Mouse (Mus musculus): ENCODE data around the gene Rpl28. TPM values are rescaled to one million over a fixed set of nuclear protein-coding genes. Genes with fewer than 3 reads are reported as not detected.
A peak's percentile ranks its signal among the peaks of the same experiment; 100 is the strongest.
"Not testable (repeated sequence)": the region's sequence is repeated elsewhere in the genome, so short reads cannot be mapped to it uniquely, and the experiment has no call there.

Gene Rpl28
- polyA plus RNA-seq, 1 experiment from 2014 or later = 345 TPM

GRCm38 (mm10) chr7:4782130-4782529, 10.5 kb upstream of the Rpl28 start:
- no peak overlapping the region for H3K4me2 ChIP-seq (ENCODE audit: low read depth, low read length)
- H3K9me3 ChIP-seq (ENCODE audit: control insufficient read depth, low read length) = no peaks in the 10 kb centered on the region
- no peak overlapping the region for H3K4me3 ChIP-seq (ENCODE audit: low read length)
- H3K36me3 ChIP-seq (ENCODE audit: control insufficient read depth, insufficient read depth, low read length) = peaks cover 5% of the 10 kb centered on the region; the same call in 1 of the 2 replicates
- H3K9ac ChIP-seq (ENCODE audit: low read depth, low read length) = no peak overlapping the region
- ATAC-seq = no peak
- 41% methylated on average over 3 of the region's 3 CpGs for WGBS
- no peak overlapping the region for H3K27ac ChIP-seq (ENCODE audit: low read length)
- H3K4me1 ChIP-seq (ENCODE audit: control insufficient read depth, insufficient read depth, low read length) = peaks cover 7% of the 10 kb centered on the region
- peaks cover 21% of the 10 kb centered on the region for H3K27me3 ChIP-seq (replicated peaks; ENCODE audit: control insufficient read depth, insufficient read depth, low read length)

- WGBS = 65% methylated on average over 2 of the region's 2 CpGs
- Histone ChIP-seq H3K4me1 (ENCODE audit: control insufficient read depth, insufficient read depth, low read length) (0 out of 2 replicates have a peak, but pooled peaks cover 3% of the 10 kb centered on the region), H3K9me3 (ENCODE audit: control insufficient read depth, low read length) (no peaks in the 10 kb centered on the region), H3K27me3 (replicated peaks; ENCODE audit: control insufficient read depth, insufficient read depth, low read length) (peaks cover 14% of the 10 kb centered on the region), H3K4me3 (ENCODE audit: low read length) (no peak within 1 kb of the TSS), H3K27ac (ENCODE audit: low read length) (no peak within 1 kb of the TSS), H3K4me2 (ENCODE audit: low read depth, low read length) (no peak within 1 kb of the TSS), H3K36me3 (ENCODE audit: control insufficient read depth, insufficient read depth, low read length) (peaks cover 5% of the 10 kb centered on the region; the same call in 1 of the 2 replicates), H3K9ac (ENCODE audit: low read depth, low read length) (no peak within 1 kb of the TSS)
- no peak for ATAC-seq
These were observed 9.9 kb upstream of the Rpl28 start, which contains the start of the genes Il11 and Tmem190 for GRCm38 (mm10) chr7:4782759-4783158. TSS of gene Il11 (minus strand) at chr7:4782859. TSS of gene Tmem190 (plus strand) at chr7:4782937.

- Histone ChIP-seq H3K4me2 (ENCODE audit: low read depth, low read length) (no peak overlapping the region), H3K4me3 (ENCODE audit: low read length) (no peak overlapping the region), H3K9me3 (ENCODE audit: control insufficient read depth, low read length) (no peaks in the 10 kb centered on the region), H3K27me3 (replicated peaks; ENCODE audit: control insufficient read depth, insufficient read depth, low read length) (peaks cover 4% of the 10 kb centered on the region), H3K27ac (ENCODE audit: low read length) (no peak overlapping the region), H3K36me3 (ENCODE audit: control insufficient read depth, insufficient read depth, low read length) (peaks cover 5% of the 10 kb centered on the region; the same call in 1 of the 2 replicates), H3K9ac (ENCODE audit: low read depth, low read length) (no peak overlapping the region), H3K4me1 (ENCODE audit: control insufficient read depth, insufficient read depth, low read length) (0 out of 2 replicates have a peak, but pooled peaks cover 8% of the 10 kb centered on the region)
- 84% methylated on average over 14 of the region's 14 CpGs for WGBS
- ATAC-seq = no peak
These were observed 8.9 kb upstream of the Rpl28 start for GRCm38 (mm10) chr7:4783667-4784268.

- Histone ChIP-seq H3K4me2 (ENCODE audit: low read depth, low read length) (peak overlapping the region; percentile 91), H3K9ac (ENCODE audit: low read depth, low read length) (peak overlapping the region; percentile 88), H3K27me3 (replicated peaks; ENCODE audit: control insufficient read depth, insufficient read depth, low read length) (no peaks in the 10 kb centered on the region), H3K36me3 (ENCODE audit: control insufficient read depth, insufficient read depth, low read length) (peaks cover 7% of the 10 kb centered on the region; the same call in 1 of the 2 replicates), H3K27ac (ENCODE audit: low read length) (peak overlapping the region; percentile 89), H3K9me3 (ENCODE audit: control insufficient read depth, low read length) (no peaks in the 10 kb centered on the region), H3K4me1 (ENCODE audit: control insufficient read depth, insufficient read depth, low read length) (peaks cover 13% of the 10 kb centered on the region), H3K4me3 (ENCODE audit: low read length) (peak overlapping the region; percentile 74)
- peak; percentile 66 for ATAC-seq
- WGBS = 2% methylated on average over 63 of the region's 64 CpGs
These were observed 3.9 kb upstream of the Rpl28 start for GRCm38 (mm10) chr7:4788499-4789435.

GRCm38 (mm10) chr7:4789436-4789935, 3.2 kb upstream of the Rpl28 start, which contains the start of gene Tmem238:
TSS of gene Tmem238 (minus strand) at chr7:4789656.
- peak; percentile 76 for ATAC-seq
- H3K4me2 ChIP-seq (ENCODE audit: low read depth, low read length) = peak within 1 kb of the TSS; percentile 91
- WGBS = 7% methylated on average over 39 of the region's 40 CpGs
- peak within 1 kb of the TSS; percentile 89 for H3K27ac ChIP-seq (ENCODE audit: low read length)
- H3K4me1 ChIP-seq (ENCODE audit: control insufficient read depth, insufficient read depth, low read length) = peaks cover 20% of the 10 kb centered on the region
- peak within 1 kb of the TSS; percentile 74 for H3K4me3 ChIP-seq (ENCODE audit: low read length)
- H3K36me3 ChIP-seq (ENCODE audit: control insufficient read depth, insufficient read depth, low read length) = peaks cover 10% of the 10 kb centered on the region; the same call in 1 of the 2 replicates
- no peaks in the 10 kb centered on the region for H3K9me3 ChIP-seq (ENCODE audit: control insufficient read depth, low read length)
- no peaks in the 10 kb centered on the region for H3K27me3 ChIP-seq (replicated peaks; ENCODE audit: control insufficient read depth, insufficient read depth, low read length)
- H3K9ac ChIP-seq (ENCODE audit: low read depth, low read length) = peak within 1 kb of the TSS; percentile 88

- Histone ChIP-seq H3K4me2 (ENCODE audit: low read depth, low read length) (peak overlapping the region; percentile 92), H3K27ac (ENCODE audit: low read length) (peak overlapping the region; percentile 95), H3K36me3 (ENCODE audit: control insufficient read depth, insufficient read depth, low read length) (peaks cover 19% of the 10 kb centered on the region), H3K4me3 (ENCODE audit: low read length) (peak overlapping the region; percentile 87), H3K9ac (ENCODE audit: low read depth, low read length) (peak overlapping the region; percentile 97), H3K4me1 (ENCODE audit: control insufficient read depth, insufficient read depth, low read length) (peaks cover 27% of the 10 kb centered on the region)
- ATAC-seq = peak; percentile 7; the same call in 1 of the 2 replicates
- H3K27me3 ChIP-seq (replicated peaks; ENCODE audit: control insufficient read depth, insufficient read depth, low read length); H3K9me3 ChIP-seq (ENCODE audit: control insufficient read depth, low read length): not testable (repeated sequence)
- WGBS = under 1% methylated on average over 31 of the region's 31 CpGs
These were observed 574 bp downstream of the Rpl28 start for GRCm38 (mm10) chr7:4793248-4793647.

- Histone ChIP-seq H3K9ac (ENCODE audit: low read depth, low read length) (peak overlapping the region; percentile 97), H3K4me3 (ENCODE audit: low read length) (peak overlapping the region; percentile 87), H3K27ac (ENCODE audit: low read length) (peak overlapping the region; percentile 95), H3K36me3 (ENCODE audit: control insufficient read depth, insufficient read depth, low read length) (peaks cover 19% of the 10 kb centered on the region), H3K9me3 (ENCODE audit: control insufficient read depth, low read length) (no peaks in the 10 kb centered on the region), H3K4me1 (ENCODE audit: control insufficient read depth, insufficient read depth, low read length) (peaks cover 23% of the 10 kb centered on the region), H3K4me2 (ENCODE audit: low read depth, low read length) (peak overlapping the region; percentile 92), H3K27me3 (replicated peaks; ENCODE audit: control insufficient read depth, insufficient read depth, low read length) (no peaks in the 10 kb centered on the region)
- ATAC-seq = no peak
- 35% methylated on average over 4 of the region's 4 CpGs for WGBS
These were observed 1.0 kb downstream of the Rpl28 start for GRCm38 (mm10) chr7:4793674-4794073.

- Histone ChIP-seq H3K27ac (ENCODE audit: low read length) (peak overlapping the region; percentile 56), H3K4me2 (ENCODE audit: low read depth, low read length) (peak overlapping the region; percentile 92; the same call in 1 of the 2 replicates), H3K9ac (ENCODE audit: low read depth, low read length) (peak overlapping the region; percentile 97; the same call in 1 of the 2 replicates), H3K9me3 (ENCODE audit: control insufficient read depth, low read length) (no peaks in the 10 kb centered on the region), H3K36me3 (ENCODE audit: control insufficient read depth, insufficient read depth, low read length) (peaks cover 19% of the 10 kb centered on the region), H3K4me1 (ENCODE audit: control insufficient read depth, insufficient read depth, low read length) (peaks cover 20% of the 10 kb centered on the region), H3K4me3 (ENCODE audit: low read length) (peak overlapping the region; percentile 87; the same call in 1 of the 2 replicates), H3K27me3 (replicated peaks; ENCODE audit: control insufficient read depth, insufficient read depth, low read length) (no peaks in the 10 kb centered on the region)
- 76% methylated on average over 3 of the region's 3 CpGs for WGBS
- peak; percentile 12; the same call in 1 of the 2 replicates for ATAC-seq
These were observed 2.0 kb downstream of the Rpl28 start for GRCm38 (mm10) chr7:4794631-4795168.

All from intestine, embryonic 16.5 days (tissue).